ENCODE assay signal across 24 mouse cellular contexts in genomic region chr2:158898469-158899196, GRCm38 (mm10).
A peak's percentile ranks its signal among the peaks of the same experiment; 100 is the strongest.
DNase-seq lines count a peak whose midpoint lies in the region; ATAC-seq and TF ChIP-seq lines count a peak whose summit lies in the region.
"Had no signal": no experiment of that assay in that cellular context is flagged by ENCODE, and none has a peak within 500 bp of the region (broad histone marks: within the 10 kb centered on the region; RNA-seq: fewer than 3 reads in every experiment).

No protein-coding gene starts in this region.

- H3K9me3 ChIP-seq in kidney, postnatal 0 days (replicated peaks; ENCODE audit: low read length), result no peaks in the 10 kb centered on the region
- no peaks in the 10 kb centered on the region for H3K9me3 ChIP-seq in neural tube, embryonic 11.5 days (ENCODE audit: control insufficient read depth, low read length)
- no peaks in the 10 kb centered on the region for H3K9me3 ChIP-seq in neural tube, embryonic 13.5 days
- H3K9me3 ChIP-seq in neural tube, embryonic 15.5 days (replicated peaks), result no peaks in the 10 kb centered on the region
- H3K9me3 ChIP-seq: embryonic facial prominence, embryonic 10.5 days; embryonic facial prominence, embryonic 12.5 days; forebrain, embryonic 13.5 days; forebrain, embryonic 15.5 days had no signal

- no peak for ATAC-seq in kidney, postnatal 0 days (replicated peaks; ENCODE audit: low FRiP score, low read depth)
- 0 out of 2 replicates have a peak, but pooled peaks have one; percentile 16 for ATAC-seq in neural tube, embryonic 11.5 days (ENCODE audit: insufficient read depth, low FRiP score, low TSS enrichment)
- peak; percentile 83 for ATAC-seq in neural tube, embryonic 13.5 days (ENCODE audit: low read depth)
- ATAC-seq in neural tube, embryonic 15.5 days (ENCODE audit: low FRiP score), result peak; percentile 72
- ATAC-seq: activated CD4-positive, CD25-positive, alpha-beta regulatory T cell, adult 4 months; CD4-positive, CD25-positive, alpha-beta regulatory T cell, adult 4 months; forebrain, embryonic 13.5 days; forebrain, embryonic 15.5 days; Patski had no signal

- no peak overlapping the region for H3K4me2 ChIP-seq in kidney, postnatal 0 days (ENCODE audit: low read length)
- H3K4me2 ChIP-seq in neural tube, embryonic 11.5 days (ENCODE audit: low read depth), result no peak overlapping the region
- no peak overlapping the region for H3K4me2 ChIP-seq in neural tube, embryonic 13.5 days
- H3K4me2 ChIP-seq in neural tube, embryonic 15.5 days, result no peak overlapping the region
- H3K4me2 ChIP-seq: embryonic facial prominence, embryonic 12.5 days; forebrain, embryonic 13.5 days; forebrain, embryonic 15.5 days had no signal

- H3K36me3 ChIP-seq in kidney, postnatal 0 days (ENCODE audit: insufficient read depth, low read length), result no peaks in the 10 kb centered on the region
- H3K36me3 ChIP-seq in neural tube, embryonic 11.5 days (ENCODE audit: control insufficient read depth, insufficient read depth, low read length), result no peaks in the 10 kb centered on the region
- no peaks in the 10 kb centered on the region for H3K36me3 ChIP-seq in neural tube, embryonic 13.5 days
- no peaks in the 10 kb centered on the region for H3K36me3 ChIP-seq in neural tube, embryonic 15.5 days
- H3K36me3 ChIP-seq: embryonic facial prominence, embryonic 10.5 days; embryonic facial prominence, embryonic 12.5 days; forebrain, embryonic 15.5 days; G1E had no signal

- no peak for TF ChIP-seq CTCF in kidney, postnatal 0 days (IDR thresholded peaks at IDR 0.05; ENCODE audit: low read depth)

- DNase-seq in kidney, postnatal 0 days (ENCODE audit: low spot score), result peak; percentile 4
- no peak for DNase-seq in kidney, postnatal 25 days
- no peak for DNase-seq in neural tube, embryonic 11.5 days (ENCODE audit: low spot score)
- DNase-seq in neural tube, embryonic 10.5 days (ENCODE audit: extremely low spot score, low spot score), result no peak
- no peak for DNase-seq in cerebellum, adult 9-10 months
- DNase-seq in heart, adult 9 months (ENCODE audit: low spot score in 2 of 2), result no peak
- DNase-seq: adrenal gland, adult 8-10 months; B cell, adult 2 months; cerebellum, adult 11 months; cerebellum, adult 18-20 months; cerebellum, adult 8-10 months; cerebellum, postnatal 10 days; cerebellum, postnatal 25 days had no signal

- 11% methylated on average over 13 of the region's 13 CpGs for WGBS in kidney, postnatal 0 days
- WGBS in neural tube, embryonic 11.5 days, result 13% methylated on average over 13 of the region's 13 CpGs
- WGBS in neural tube, embryonic 13.5 days, result 8% methylated on average over 13 of the region's 13 CpGs
- 7% methylated on average over 13 of the region's 13 CpGs for WGBS in neural tube, embryonic 15.5 days

- no peaks in the 10 kb centered on the region for H3K27me3 ChIP-seq in kidney, postnatal 0 days (ENCODE audit: insufficient read depth, low read length)
- H3K27me3 ChIP-seq in neural tube, embryonic 11.5 days (ENCODE audit: control insufficient read depth, insufficient read depth, low read length), result no peaks in the 10 kb centered on the region
- peaks cover 32% of the 10 kb centered on the region for H3K27me3 ChIP-seq in neural tube, embryonic 13.5 days
- H3K27me3 ChIP-seq in neural tube, embryonic 15.5 days (replicated peaks), result peaks cover 9% of the 10 kb centered on the region
- H3K27me3 ChIP-seq: CH12.LX; embryonic facial prominence, embryonic 12.5 days; forebrain, embryonic 13.5 days; forebrain, embryonic 15.5 days had no signal

- no peak overlapping the region for H3K27ac ChIP-seq in kidney, postnatal 0 days
- H3K27ac ChIP-seq in neural tube, embryonic 11.5 days (ENCODE audit: low read depth, low read length), result no peak overlapping the region
- 0 out of 2 replicates have a peak overlapping the region, but pooled peaks have one; percentile 38 for H3K27ac ChIP-seq in neural tube, embryonic 13.5 days (replicated peaks)
- no peak overlapping the region for H3K27ac ChIP-seq in neural tube, embryonic 15.5 days (replicated peaks)
- H3K27ac ChIP-seq: embryonic facial prominence, embryonic 10.5 days; embryonic facial prominence, embryonic 12.5 days; forebrain, embryonic 13.5 days; forebrain, embryonic 15.5 days had no signal

- H3K9ac ChIP-seq in kidney, postnatal 0 days (ENCODE audit: low read depth, low read length), result no peak overlapping the region
- H3K9ac ChIP-seq in neural tube, embryonic 11.5 days (ENCODE audit: low read length), result no peak overlapping the region
- H3K9ac ChIP-seq in neural tube, embryonic 13.5 days, result no peak overlapping the region
- H3K9ac ChIP-seq in neural tube, embryonic 15.5 days (replicated peaks), result no peak overlapping the region
- H3K9ac ChIP-seq: embryonic facial prominence, embryonic 12.5 days; forebrain, embryonic 13.5 days; forebrain, embryonic 15.5 days had no signal

- no peaks in the 10 kb centered on the region for H3K4me1 ChIP-seq in kidney, postnatal 0 days (replicated peaks; ENCODE audit: insufficient read depth, low read length)
- H3K4me1 ChIP-seq in neural tube, embryonic 11.5 days (ENCODE audit: control insufficient read depth, insufficient read depth, low read length), result peaks cover 4% of the 10 kb centered on the region; the same call in 1 of the 2 replicates
- H3K4me1 ChIP-seq in neural tube, embryonic 13.5 days (replicated peaks), result peaks cover 16% of the 10 kb centered on the region
- peaks cover 20% of the 10 kb centered on the region for H3K4me1 ChIP-seq in neural tube, embryonic 15.5 days
- H3K4me1 ChIP-seq: embryonic facial prominence, embryonic 10.5 days; embryonic facial prominence, embryonic 12.5 days; forebrain, embryonic 15.5 days had no signal

- H3K4me3 ChIP-seq in kidney, postnatal 0 days (replicated peaks; ENCODE audit: low read depth, low read length), result no peak overlapping the region
- H3K4me3 ChIP-seq in neural tube, embryonic 11.5 days (ENCODE audit: low read depth, low read length), result no peak overlapping the region
- no peak overlapping the region for H3K4me3 ChIP-seq in neural tube, embryonic 13.5 days
- no peak overlapping the region for H3K4me3 ChIP-seq in neural tube, embryonic 15.5 days (replicated peaks)
- H3K4me3 ChIP-seq: embryonic facial prominence, embryonic 10.5 days; embryonic facial prominence, embryonic 12.5 days; forebrain, embryonic 13.5 days; forebrain, embryonic 15.5 days had no signal
